Mouse (Mus musculus): Measurements from ENCODE around the gene Gm7361.
"Not testable (repeated sequence)": the region's sequence is repeated elsewhere in the genome, so short reads cannot be mapped to it uniquely, and the experiment has no call there.

Gene Gm7361

DNA sequence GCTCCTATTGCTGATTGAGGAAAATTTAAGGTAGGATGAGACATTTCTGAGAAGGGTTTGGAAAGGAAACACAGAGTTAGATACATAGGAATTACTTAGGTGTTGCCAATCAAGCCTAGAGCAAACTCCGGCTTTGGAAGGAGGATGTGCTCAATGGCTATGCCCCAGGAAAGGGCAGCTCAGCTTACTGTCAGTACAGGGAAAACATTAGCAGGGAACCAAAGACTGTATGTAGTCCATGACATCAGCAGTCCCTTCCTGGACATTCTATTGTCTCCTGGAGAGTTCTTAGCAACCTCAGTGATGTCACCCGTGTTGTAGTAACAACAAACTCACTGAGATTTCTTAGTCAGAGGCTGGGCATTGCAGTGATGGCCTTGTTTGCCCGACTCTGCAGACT lies at the start of gene Gm7361:
Gene Gm7361 (plus strand): TSS at position 301 of the 400 bp plus-strand sequence.
- not testable (repeated sequence) for DNase-seq (ENCODE audit: low read depth, low spot score)

DNA sequence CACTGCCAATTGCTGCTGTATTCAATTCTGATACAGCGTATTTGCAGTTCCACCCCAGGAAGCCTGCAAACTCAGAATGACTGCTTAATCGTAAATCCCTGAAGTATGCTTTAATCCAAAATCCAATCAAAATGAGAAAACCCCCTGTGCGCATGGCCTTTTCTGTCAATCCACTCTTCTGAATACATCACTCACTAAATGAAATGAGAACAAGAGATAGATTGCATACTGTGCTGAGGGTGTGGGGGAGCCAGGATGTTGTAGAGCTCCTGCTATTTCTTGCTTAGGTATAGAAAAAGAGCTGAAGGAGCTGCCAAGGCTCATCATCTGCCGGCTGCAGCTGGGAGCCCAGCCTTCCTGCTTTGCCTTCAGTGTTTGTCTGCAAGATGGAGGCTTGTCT lies 46.5 kb upstream of the Gm7361 start:
- no peak for DNase-seq (ENCODE audit: low read depth, low spot score)

DNA sequence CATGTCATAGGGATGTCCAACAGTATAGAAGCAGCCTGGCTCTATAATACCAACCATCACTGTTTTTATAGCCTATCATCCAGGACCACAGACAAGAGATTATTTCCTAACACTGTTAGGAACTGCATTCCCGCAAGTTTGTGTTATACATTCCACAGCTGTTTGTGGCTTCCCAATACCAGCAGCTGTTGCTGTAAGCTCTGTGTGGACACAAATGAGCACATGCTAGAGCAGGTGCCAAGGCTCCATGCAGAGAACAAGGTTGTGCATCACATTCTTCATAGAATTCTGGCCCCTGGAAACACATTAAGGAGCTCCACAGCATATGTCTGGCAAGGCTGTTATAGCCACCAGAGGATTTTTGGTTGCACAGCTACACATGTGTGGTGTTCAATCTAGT lies 35.4 kb upstream of the Gm7361 start:
- DNase-seq (ENCODE audit: low read depth, low spot score): no peak

DNA sequence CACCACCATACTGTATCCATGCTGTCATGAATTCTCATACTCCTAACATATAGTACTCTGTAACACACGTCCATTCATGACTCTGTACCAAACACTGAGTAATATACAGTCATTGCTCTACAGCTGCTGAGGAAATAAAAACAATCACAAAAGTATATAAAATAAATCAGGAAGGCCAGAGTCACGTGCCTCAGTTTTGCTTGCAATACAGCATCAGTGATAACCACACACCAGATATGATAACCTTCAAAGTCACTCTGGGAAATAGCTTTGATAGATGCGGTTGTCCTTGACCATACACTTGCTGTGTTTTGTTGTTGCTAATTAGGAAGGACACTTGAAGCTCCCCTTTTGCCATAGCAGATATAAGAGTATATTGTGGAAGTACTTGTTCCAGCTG lies 9.2 kb downstream of the Gm7361 start:
- not testable (repeated sequence) for DNase-seq (ENCODE audit: low read depth, low spot score)

DNA sequence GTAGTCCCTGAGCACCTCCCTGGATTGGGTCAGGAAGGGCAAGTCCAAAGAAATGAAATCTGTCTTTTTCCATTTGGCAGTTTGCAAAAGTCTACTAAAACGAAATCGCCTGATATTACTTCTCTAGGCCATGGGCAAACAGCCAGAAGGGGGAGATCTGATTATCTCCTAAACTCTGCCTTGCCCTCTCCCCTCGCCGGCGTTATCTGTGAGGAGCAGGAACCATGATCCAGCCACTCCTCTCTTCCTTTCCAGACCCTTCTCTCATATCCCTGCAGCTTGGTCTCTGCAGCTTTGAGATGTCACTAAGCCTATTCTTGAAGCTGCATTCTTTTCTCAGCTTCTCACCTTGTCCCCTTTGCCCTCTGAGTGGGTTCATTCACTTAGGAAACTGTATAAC lies 22.9 kb downstream of the Gm7361 start:
- no peak for DNase-seq (ENCODE audit: low read depth, low spot score)

DNA sequence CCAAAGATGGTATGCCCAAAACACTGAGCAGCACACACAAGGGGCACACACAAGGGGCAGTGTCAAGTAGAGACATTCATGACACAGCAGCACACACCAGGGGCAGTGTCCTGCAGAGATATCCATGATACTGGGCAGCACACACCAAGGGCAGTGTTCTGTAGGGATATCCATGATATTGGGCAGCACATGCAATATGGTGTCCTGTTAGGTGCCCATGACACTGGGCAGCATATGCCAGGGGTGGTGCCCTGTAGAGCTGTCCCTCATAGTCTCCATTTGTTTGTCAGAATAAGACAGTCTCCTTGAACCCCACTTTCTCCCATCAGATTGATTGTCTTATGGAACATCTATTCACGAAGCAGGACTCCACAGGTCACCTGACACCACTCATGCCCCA lies 24.2 kb downstream of the Gm7361 start:
- DNase-seq (ENCODE audit: low read depth, low spot score): no peak

DNA sequence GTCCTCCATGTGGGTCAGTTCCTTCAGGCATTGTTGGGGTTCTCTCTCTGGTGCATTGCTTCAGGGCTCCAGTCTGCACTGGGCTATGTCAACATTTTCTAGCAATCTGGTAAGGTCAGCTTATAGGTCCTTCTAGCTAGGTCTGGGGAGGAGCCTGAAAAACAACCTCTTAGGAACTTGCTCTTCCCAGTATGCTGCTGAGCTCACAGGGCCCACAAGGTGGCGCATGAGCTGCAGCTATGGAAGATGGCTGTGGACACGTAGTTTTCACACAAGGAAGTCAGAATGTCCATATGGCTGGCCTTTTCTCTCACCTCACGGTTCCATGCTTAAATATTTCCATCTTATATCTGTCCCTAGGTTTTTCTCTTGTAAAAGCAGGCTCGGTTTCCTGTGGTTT lies 24.8 kb downstream of the Gm7361 start:
- peak; percentile 67 for DNase-seq (ENCODE audit: low read depth, low spot score)

DNA sequence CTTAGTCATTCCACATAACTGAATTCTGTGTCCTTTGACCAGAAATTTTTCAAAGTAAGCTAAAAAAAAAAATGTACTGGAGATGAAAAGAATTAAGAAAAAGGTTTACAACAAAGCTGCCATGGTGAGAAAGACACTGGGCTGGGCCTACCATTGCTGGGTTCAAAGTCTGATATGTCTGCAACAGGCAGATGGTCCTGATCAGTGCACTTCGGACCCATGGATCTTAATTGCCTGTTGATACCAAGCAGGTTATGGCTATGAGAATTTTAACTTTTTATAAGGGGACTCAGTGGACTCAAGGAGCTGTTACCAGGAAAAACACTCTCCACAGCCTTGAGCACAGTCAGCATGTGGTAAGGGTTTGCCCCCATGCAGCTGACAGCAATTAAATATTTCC lies 25.9 kb downstream of the Gm7361 start:
- DNase-seq (ENCODE audit: low read depth, low spot score): no peak

DNA sequence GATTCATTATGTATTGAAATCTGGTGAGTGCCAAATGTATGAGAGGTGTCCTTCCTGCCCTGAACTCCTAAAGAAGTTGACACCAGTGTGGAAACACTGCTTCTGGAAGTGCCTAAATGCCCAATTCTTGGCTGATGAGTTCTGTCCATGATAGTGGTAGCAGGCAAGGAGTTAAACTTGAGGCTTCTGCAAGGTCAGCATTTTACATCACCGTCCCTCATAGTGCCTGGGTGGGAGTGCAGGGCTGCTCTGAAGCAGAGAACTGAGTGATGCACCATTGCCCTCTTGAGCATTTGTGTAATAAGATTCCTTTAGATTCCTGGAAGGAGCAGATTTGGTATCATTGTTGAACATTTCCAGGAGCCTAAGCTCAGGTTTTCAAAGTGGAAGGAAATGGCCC lies 34.1 kb downstream of the Gm7361 start:
- DNase-seq (ENCODE audit: low read depth, low spot score): no peak

DNA sequence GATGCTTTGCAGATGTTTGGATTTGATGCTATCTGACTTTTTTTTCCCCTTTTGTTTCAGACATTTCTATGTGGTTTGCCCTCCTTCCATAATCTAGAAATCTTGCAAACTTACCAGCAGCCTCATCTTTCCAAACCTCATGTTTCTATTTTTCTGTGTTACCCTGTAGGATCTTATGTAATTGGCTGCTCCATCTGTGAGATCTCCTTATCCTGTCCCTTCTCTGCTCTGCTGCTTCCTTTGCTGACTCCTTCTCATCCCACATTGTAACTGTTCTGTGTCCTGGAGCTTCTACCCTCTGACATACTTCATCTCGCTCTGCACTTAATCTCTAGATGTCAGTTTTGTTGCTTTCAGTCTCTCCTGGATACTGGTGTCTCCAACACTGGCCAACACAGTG lies 35.8 kb downstream of the Gm7361 start:
- DNase-seq (ENCODE audit: low read depth, low spot score): no peak
